Mouse (Mus musculus): ENCODE measurements at regions not wholly inside any gene's neighbourhood (a gene's known extent, or its start where the extent isn't known, plus 50 kb on each side); places are given as distances from the start of the nearest gene placed in this dataset.

- CTCF ChIA-PET, result no interaction called here
- POLR2A ChIA-PET, result no interaction called here
These were observed 764.5 kb downstream of the Vgll3 start for GRCm38 (mm10) chr16:66579551-66579950.

DNA sequence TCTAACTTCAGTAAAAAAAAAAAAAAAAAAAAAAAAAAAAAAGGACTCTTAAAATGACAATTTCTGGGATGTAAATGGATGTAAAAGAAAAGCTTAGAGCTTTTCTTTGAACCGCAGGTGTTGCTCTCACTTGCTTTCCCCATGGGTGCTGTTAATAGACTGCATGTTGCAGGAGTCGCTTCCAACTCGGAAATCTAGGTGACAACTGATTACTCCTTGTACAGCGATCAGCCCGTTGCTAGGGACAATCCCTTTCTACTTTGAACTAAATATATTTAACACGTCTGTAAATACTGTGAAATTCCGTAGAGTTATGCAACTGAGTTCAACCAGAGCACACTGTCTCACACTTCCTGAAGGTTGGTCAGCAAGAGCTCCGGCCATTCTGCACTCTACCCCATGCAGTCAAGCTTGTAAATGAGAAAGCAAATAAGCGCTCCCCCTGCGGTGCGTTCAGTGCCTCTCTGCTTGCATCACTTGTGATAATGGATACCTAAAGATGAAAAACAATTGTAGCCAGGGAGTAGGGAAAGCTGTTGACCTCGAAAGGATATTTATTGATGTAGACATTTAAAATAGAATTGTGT, 770.7 kb downstream of the Vgll3 start:
- ChIA-PET POLR2A (interaction anchor here in 1 of 4 experiments (0.6 to 1.1 kb wide), 3 partner anchors 10 to 235 kb away, joined by 3 to 9 read pairs (median 6); no protein-coding TSS in a partner anchor), CTCF (no interaction called here)

GRCm38 (mm10) chr16:66602211-66602610, 787.2 kb downstream of the Vgll3 start:
- ChIA-PET POLR2A (no interaction called here), CTCF (no interaction called here)

- CTCF ChIA-PET, result no interaction called here
- POLR2A ChIA-PET, result no interaction called here
These were observed 787.6 kb downstream of the Vgll3 start for GRCm38 (mm10) chr16:66602686-66603085.

DNA sequence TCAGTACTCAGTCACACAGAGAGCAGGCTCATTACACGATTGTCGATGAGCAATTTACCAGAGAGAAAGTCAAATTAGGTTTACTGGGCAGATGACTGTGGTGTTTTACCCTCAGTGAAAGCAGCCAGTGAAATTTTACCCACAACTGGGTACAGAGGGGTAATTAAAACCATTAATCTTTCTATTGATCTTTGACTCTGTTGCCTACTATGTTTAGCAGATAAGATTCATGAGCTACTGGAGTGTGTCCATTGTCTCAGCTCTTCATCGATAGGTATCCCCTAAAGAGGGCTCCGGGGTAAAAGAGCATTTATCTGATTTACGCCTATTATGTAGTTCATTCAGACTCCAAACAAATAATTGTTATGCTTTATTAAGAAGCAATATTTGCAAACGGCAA, 788.8 kb downstream of the Vgll3 start:
- ChIA-PET POLR2A (no interaction called here), CTCF (no interaction called here)
